ENCODE assay signal across 13 mouse cellular contexts in the genomic region with DNA sequence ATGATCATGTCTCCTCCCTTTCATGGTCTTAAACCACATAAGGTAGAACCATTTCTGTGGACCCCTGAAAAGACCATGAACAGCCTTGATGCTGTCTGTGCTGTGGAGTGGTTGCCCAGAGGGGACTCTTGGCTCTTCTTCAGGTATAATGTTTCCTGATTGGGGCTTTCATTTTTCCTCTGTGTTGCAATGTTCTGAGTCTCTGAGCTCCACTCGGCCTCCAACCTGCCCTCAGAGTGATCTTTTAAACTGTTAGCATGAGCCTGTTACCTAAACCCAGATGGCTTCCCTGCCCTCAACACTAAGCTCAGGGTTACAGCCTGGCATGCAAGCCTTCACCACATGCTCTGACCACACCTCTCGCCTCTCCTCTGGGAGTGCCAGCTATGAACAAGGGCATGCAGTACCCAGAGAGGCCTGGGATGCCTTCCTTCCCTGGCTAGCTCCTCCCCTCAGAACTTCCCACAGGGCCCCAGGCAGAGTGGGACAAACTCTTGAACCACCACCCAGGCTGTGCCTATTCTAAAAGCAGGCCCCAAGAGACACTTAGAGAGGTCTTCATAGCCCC. TPM values are rescaled to one million over a fixed set of nuclear protein-coding genes. Genes with fewer than 3 reads are reported as not detected.
A peak's percentile ranks its signal among the peaks of the same experiment; 100 is the strongest.
DNase-seq lines count a peak whose midpoint lies in the region; ATAC-seq lines count a peak whose summit lies in the region.
"Had no signal": no experiment of that assay in that cellular context is flagged by ENCODE, and none has a peak within 500 bp of the region (broad histone marks: within the 10 kb centered on the region; RNA-seq: fewer than 3 reads in every experiment).

No protein-coding gene starts in this region.

- peaks cover 27% of the 10 kb centered on the region; the same call in 1 of the 2 replicates for H3K36me3 ChIP-seq in heart, embryonic 15.5 days
- peaks cover 48% of the 10 kb centered on the region for H3K36me3 ChIP-seq in embryonic facial prominence, embryonic 14.5 days (ENCODE audit: control insufficient read depth, insufficient read depth, low read length)
- H3K36me3 ChIP-seq in limb, embryonic 13.5 days, result peaks cover 58% of the 10 kb centered on the region
- H3K36me3 ChIP-seq: forebrain, embryonic 12.5 days had no signal

- WGBS in heart, embryonic 15.5 days, result 62% methylated on average over 2 of the region's 2 CpGs
- 62% methylated on average over 2 of the region's 2 CpGs for WGBS in embryonic facial prominence, embryonic 14.5 days
- 58% methylated on average over 2 of the region's 2 CpGs for WGBS in limb, embryonic 13.5 days

- H3K4me3 ChIP-seq in heart, embryonic 15.5 days, result no peak overlapping the region
- no peak overlapping the region for H3K4me3 ChIP-seq in embryonic facial prominence, embryonic 14.5 days (ENCODE audit: low read depth, low read length)
- no peak overlapping the region for H3K4me3 ChIP-seq in limb, embryonic 13.5 days
- H3K4me3 ChIP-seq: forebrain, embryonic 12.5 days; kidney, embryonic 15.5 days had no signal

- no peak overlapping the region for H3K4me2 ChIP-seq in heart, embryonic 15.5 days
- H3K4me2 ChIP-seq in embryonic facial prominence, embryonic 14.5 days (ENCODE audit: low read depth, low read length), result no peak overlapping the region
- no peak overlapping the region for H3K4me2 ChIP-seq in limb, embryonic 13.5 days (replicated peaks)
- H3K4me2 ChIP-seq: forebrain, embryonic 12.5 days; kidney, embryonic 15.5 days had no signal

- DNase-seq in adrenal gland, postnatal 36 days, result peak; percentile 39 to 41
- no peak for DNase-seq in adrenal gland, postnatal 4 days (ENCODE audit: low spot score in 2 of 2)
- DNase-seq in heart, adult 8-10 months (ENCODE audit: low spot score), result no peak
- no peak for DNase-seq in embryonic facial prominence, embryonic 14.5 days (ENCODE audit: low spot score)
- DNase-seq in lung, postnatal 36 days, result no peak
- DNase-seq: cerebellum, adult 11 months; right cerebral cortex, postnatal 25 days had no signal

- H3K4me1 ChIP-seq in heart, embryonic 15.5 days (replicated peaks), result peaks cover 82% of the 10 kb centered on the region
- H3K4me1 ChIP-seq in embryonic facial prominence, embryonic 14.5 days (ENCODE audit: control insufficient read depth, insufficient read depth, low read length), result peaks cover 30% of the 10 kb centered on the region
- peaks cover 70% of the 10 kb centered on the region for H3K4me1 ChIP-seq in limb, embryonic 13.5 days

- H3K9ac ChIP-seq in heart, embryonic 15.5 days, result no peak overlapping the region
- no peak overlapping the region for H3K9ac ChIP-seq in embryonic facial prominence, embryonic 14.5 days (ENCODE audit: low read depth, low read length)
- no peak overlapping the region for H3K9ac ChIP-seq in limb, embryonic 13.5 days
- H3K9ac ChIP-seq: forebrain, embryonic 12.5 days; kidney, embryonic 15.5 days had no signal

- no peaks in the 10 kb centered on the region for H3K9me3 ChIP-seq in heart, embryonic 15.5 days (replicated peaks)
- no peaks in the 10 kb centered on the region for H3K9me3 ChIP-seq in embryonic facial prominence, embryonic 14.5 days (ENCODE audit: control insufficient read depth, low read length)
- H3K9me3 ChIP-seq in limb, embryonic 13.5 days, result no peaks in the 10 kb centered on the region
- H3K9me3 ChIP-seq: forebrain, embryonic 12.5 days; kidney, embryonic 15.5 days had no signal

- H3K27ac ChIP-seq in heart, embryonic 15.5 days, result peak overlapping the region; percentile 33; the same call in 1 of the 2 replicates
- H3K27ac ChIP-seq in embryonic facial prominence, embryonic 14.5 days (replicated peaks; ENCODE audit: low read depth, low read length), result peak overlapping the region; percentile 28; the same call in 1 of the 2 replicates
- H3K27ac ChIP-seq in limb, embryonic 13.5 days, result peak overlapping the region; percentile 8; the same call in 1 of the 2 replicates
- H3K27ac ChIP-seq: forebrain, embryonic 12.5 days; kidney, embryonic 15.5 days had no signal

- ATAC-seq in heart, embryonic 15.5 days (replicated peaks; ENCODE audit: insufficient number of reproducible peaks, insufficient read depth, low FRiP score, low read depth), result no peak
- no peak; the same call in 1 of the 2 replicates for ATAC-seq in embryonic facial prominence, embryonic 14.5 days (ENCODE audit: low read depth)
- no peak for ATAC-seq in limb, embryonic 13.5 days (ENCODE audit: low FRiP score, low read depth)
- no peak for ATAC-seq in erythroblast, adult 5-6 weeks (replicated peaks; ENCODE audit: low FRiP score, poor library complexity, severe bottlenecking)
- ATAC-seq: hindbrain, postnatal 0 days had no signal

- H3K27me3 ChIP-seq in heart, embryonic 15.5 days, result no peaks in the 10 kb centered on the region
- H3K27me3 ChIP-seq in embryonic facial prominence, embryonic 14.5 days (replicated peaks; ENCODE audit: control insufficient read depth, insufficient read depth, low read length), result no peaks in the 10 kb centered on the region
- H3K27me3 ChIP-seq in limb, embryonic 13.5 days, result no peaks in the 10 kb centered on the region
- H3K27me3 ChIP-seq: forebrain, embryonic 12.5 days; kidney, embryonic 15.5 days had no signal

RNA-seq across cellular contexts. Expression of a gene that starts 18.3 kb away (rescaled TPM):
- 10 to 100 TPM; 21.2 to 21.3 TPM for total RNA-seq in adrenal gland, postnatal 36 days (2021)
- 10 to 100 TPM; 30.2 to 34.7 TPM for total RNA-seq in adrenal gland, postnatal 4 days (2021)
- 22.4 and 26.8 TPM in 2 replicates for polyA plus RNA-seq in heart, embryonic 15.5 days (2015; fragmentation: Nextera tagmentation; extraction: Ambion mirVana)
- 10 to 100 TPM; 28.3 to 37.1 (median 32.0) TPM for total RNA-seq in heart, adult 8-10 months (2022)
- 45.6 and 48.1 TPM in 2 replicates for polyA plus RNA-seq in embryonic facial prominence, embryonic 14.5 days (2014; fragmentation: Nextera tagmentation; extraction: Ambion mirVana)
- polyA plus RNA-seq in limb, embryonic 13.5 days (2015; fragmentation: Nextera tagmentation; extraction: Ambion mirVana), result 34.7 and 37.6 TPM in 2 replicates
- total RNA-seq in erythroblast, adult 5-6 weeks (2015; ENCODE audit: low replicate concordance), result 2.7 TPM in 1 of 2 replicates, not detected in the other
- total RNA-seq in erythroblast, adult 5-6 weeks (2017; ENCODE audit: low replicate concordance), result 0.94 and 0.98 TPM in 2 replicates

RNA-seq across cellular contexts. Expression of a gene that starts 56.6 kb away (rescaled TPM):
- total RNA-seq in adrenal gland, postnatal 36 days (2021), result 10 to 100 TPM; 24.4 to 27.7 TPM
- 10 to 100 TPM; 35.2 to 38.8 TPM for total RNA-seq in adrenal gland, postnatal 4 days (2021)
- polyA plus RNA-seq in heart, embryonic 15.5 days (2015; fragmentation: Nextera tagmentation; extraction: Ambion mirVana), result 102 and 108 TPM in 2 replicates
- 100 to 1,000 TPM; 300 to 329 (median 307) TPM for total RNA-seq in heart, adult 8-10 months (2022)
- 27.3 and 28.4 TPM in 2 replicates for polyA plus RNA-seq in embryonic facial prominence, embryonic 14.5 days (2014; fragmentation: Nextera tagmentation; extraction: Ambion mirVana)
- polyA plus RNA-seq in limb, embryonic 13.5 days (2015; fragmentation: Nextera tagmentation; extraction: Ambion mirVana), result 31.8 and 34.4 TPM in 2 replicates
- 11.7 and 16.5 TPM in 2 replicates for total RNA-seq in erythroblast, adult 5-6 weeks (2015; ENCODE audit: low replicate concordance)
- 2.6 and 4.7 TPM in 2 replicates for total RNA-seq in erythroblast, adult 5-6 weeks (2017; ENCODE audit: low replicate concordance)

Comparison
In these comparisons a context has a peak if more than half of its experiments do, and no peak if none do; other contexts are left out.
1. DNase-seq: peak in adrenal gland, postnatal 36 days (2 of 2); none in adrenal gland, postnatal 4 days (0 of 2), heart, adult 8-10 months (single experiment), embryonic facial prominence, embryonic 14.5 days (single experiment) and lung, postnatal 36 days (single experiment).
2. RNA of a gene that starts 18.3 kb away (total RNA-seq): 30.2 to 34.7 TPM in adrenal gland, postnatal 4 days, 28.3 to 37.1 TPM in heart, adult 8-10 months and 21.2 to 21.3 TPM in adrenal gland, postnatal 36 days; 0.94 to 2.7 TPM in erythroblast, adult 5-6 weeks; every median in the first group is over 4 times any median in the second.
3. RNA of a gene that starts 56.6 kb away (total RNA-seq): 300 to 329 TPM in heart, adult 8-10 months; 35.2 to 38.8 TPM in adrenal gland, postnatal 4 days, 24.4 to 27.7 TPM in adrenal gland, postnatal 36 days and 2.6 to 16.5 TPM in erythroblast, adult 5-6 weeks; every median in the first group is over 4 times any median in the second.
4. Peak in every context shown above with its lines, with median percentiles within 50 percentile points of each other: H3K27ac ChIP-seq.